Mouse (Mus musculus) erythroblast, adult 5-6 weeks (primary cell): ENCODE data around the gene Selenon. TPM values are rescaled to one million over a fixed set of nuclear protein-coding genes. Genes with fewer than 3 reads are reported as not detected.

ENCODE experiments used
- ATAC-seq: replicated peaks from 2 replicates; pipeline ENCODE4 v1.8.0; 2016; ENCODE audit warnings: moderate number of reproducible peaks, mild to moderate bottlenecking, moderate TSS enrichment, inconsistent platforms; ENCODE audit not compliant: poor library complexity, low FRiP score, severe bottlenecking
- total RNA-seq, 2 experiments: library from RNA; stranded (forward) in 1 of 2; stranded (reverse) in 1 of 2; fragments of 150-400 nt in 1 of 2; fragments of 200-764, 138-1000 nt in 1 of 2; gene quantifications; 2 replicates each; pipeline versions ENCODE4 v1.2.3 to v1.2.4; 2015 to 2017; ENCODE audit warnings: low replicate concordance in 2 of 2

Gene Selenon
- total RNA-seq, 2 experiments from 2014 or later, result 2.9 to 6.3 TPM

DNA sequence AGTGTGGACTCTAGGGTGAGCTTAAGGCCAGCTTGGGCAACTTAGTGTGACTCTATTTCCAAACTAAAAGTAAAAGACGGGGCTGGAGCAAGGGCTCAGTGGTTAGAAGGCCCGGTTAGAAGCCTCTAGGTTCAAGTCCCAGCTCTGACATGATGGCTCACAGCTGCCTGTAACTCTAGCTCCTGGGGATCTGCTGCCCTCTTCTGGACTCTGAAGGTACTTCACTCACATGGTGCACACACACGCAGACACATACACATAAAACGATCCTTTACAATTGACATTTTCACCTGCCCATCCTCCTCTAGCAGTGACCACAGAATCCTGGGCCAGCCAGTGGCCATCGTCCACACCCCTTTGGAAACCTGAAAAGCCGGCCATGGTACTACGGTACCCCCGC, 2.1 kb downstream of the Selenon start:
- no peak for ATAC-seq

DNA sequence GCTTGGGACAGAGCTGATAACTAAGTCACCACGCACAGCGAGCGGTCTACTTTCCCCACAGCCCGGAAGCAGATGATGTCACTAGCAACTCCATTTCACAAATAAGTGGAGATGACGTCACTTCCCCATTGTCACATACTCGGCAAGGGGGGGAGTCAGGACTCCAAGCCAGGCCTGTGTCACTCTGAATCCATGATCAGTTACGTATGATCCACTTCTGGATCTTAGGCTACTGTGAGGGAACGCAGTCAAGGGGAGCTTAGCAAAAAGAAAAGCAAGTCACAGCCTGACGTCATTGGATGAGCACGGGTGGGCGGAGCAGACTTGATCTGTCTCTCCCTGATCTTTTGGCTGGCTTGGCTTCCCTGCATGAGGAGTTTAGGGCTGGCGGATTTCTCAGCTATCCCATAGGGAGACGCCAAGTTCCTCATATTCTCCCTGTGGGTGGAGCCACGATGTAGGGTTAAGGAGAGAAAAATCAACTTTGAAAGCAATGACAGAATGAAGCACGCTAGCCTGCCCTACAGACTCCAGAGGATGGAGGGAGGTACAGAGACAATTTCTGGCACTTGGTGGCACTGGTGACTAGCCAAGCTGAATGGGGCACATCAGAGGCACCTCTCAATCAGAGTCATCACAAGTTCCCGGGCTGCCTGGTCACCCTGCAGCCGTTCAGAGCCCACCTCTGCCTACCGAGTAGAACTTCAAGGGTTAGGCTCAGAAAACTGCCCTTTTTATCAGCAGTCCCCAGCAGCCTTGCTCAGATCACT, 3.6 kb downstream of the Selenon start:
- ATAC-seq, result peak; percentile 53; the same call in 1 of the 2 replicates

DNA sequence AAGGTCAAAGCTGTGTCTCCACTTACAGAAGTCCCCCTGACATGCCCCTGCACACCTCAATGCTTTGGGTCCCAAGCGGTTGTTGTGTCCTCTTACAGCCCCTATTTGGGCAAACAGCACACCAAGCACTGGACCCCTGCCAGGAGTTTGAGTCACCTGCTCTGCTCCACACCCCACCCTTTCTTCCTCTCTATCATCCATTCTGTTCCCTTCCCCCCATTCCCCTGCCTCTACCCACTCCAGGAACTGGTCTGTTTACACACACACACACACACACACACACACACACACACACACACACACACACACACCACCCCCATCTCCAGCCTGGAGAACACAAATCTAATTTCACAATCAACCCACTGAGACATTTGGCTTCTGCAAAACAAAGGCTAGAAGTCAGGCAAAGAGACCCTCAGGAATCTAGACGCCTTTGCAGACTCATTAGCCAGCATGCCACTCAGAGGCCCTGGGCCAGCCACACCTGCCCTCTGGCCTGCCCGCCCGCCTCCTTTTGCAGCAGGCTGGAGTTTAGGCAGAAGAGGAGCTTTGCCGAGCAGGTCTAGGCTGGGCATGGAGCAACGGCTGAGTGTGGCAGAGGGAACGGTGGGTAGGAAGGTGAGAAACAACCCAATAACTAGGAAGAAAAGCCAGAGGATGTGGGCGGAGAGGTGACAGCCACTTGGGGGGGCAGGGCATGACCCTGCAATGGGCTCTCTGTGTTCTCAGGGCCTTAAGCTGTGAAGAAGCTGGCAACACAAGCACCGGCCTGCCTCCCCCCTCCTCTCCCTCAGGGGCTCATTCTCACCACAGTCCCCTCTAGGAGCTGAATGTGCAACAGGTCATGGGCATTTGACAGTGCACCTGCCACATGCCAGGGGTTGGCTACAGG, 4.9 kb downstream of the Selenon start:
- ATAC-seq, result no peak

DNA sequence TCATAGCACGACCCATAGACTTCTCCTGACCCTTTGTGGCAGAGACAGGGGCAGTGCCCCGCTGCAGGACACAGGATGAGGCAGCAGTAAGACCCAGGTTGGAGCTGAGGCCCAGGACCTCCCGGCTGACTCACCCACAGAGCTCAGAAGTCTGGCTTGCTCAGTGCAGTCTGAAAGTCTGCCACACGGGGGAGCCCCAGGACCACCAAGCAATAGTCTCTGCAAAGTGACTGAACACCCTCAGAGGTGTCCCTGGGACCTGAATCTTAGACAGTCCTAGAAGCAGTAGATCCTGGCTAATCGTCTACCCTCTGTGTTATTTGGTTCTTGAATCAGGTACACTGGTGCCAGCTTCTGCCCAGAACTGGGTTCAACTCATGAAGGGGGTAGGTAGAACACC, 8.7 kb downstream of the Selenon start:
- ATAC-seq, result peak; percentile 83

DNA sequence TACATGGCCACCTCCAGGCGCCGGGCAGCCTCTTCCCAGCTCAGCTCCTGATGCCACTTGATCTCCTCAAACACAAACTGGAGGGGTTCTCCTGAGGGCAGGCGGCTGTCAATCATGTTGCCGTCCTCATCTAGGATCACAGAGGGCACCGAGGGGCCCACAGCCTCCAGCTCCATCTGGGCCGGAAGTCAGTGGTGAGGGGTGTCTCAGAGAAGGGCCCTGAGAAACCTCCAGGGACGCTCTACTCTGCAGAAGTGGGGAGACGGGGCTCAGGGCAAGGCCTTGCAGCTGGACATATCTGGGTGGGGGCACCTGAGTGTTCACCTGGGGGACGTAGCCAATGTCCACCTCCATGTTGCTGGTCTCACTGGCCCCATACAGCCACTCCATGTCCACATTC, 9.2 kb downstream of the Selenon start:
- no peak for ATAC-seq

DNA sequence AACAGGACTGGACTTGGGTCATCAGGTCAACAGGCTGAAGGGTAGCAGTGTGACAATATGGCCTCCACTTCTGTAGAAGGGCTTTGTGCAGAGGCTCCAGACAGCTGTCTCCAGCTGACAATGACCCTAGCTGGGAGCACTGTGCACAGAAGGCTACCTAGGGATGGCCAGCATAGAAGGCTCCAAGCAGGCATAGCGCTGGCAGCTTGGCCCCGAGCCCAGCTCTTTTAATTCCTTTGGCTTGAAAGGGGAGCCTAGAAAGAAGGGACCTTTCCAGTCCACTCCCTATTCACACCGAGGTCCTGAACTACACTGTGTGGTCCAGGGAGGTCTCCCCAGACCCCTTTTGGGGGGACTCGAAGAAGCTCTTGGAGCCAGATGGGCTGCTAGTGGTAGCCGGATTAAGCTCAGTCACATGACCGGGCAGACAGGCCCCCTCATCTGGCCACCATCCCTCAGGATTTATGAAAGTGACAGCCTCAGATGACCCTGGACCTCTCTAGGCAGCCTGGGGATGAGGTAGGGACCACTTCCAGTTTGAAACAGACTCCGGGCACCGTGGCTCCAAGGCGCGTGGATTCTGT, 12.9 kb downstream of the Selenon start:
- ATAC-seq, result no peak

DNA sequence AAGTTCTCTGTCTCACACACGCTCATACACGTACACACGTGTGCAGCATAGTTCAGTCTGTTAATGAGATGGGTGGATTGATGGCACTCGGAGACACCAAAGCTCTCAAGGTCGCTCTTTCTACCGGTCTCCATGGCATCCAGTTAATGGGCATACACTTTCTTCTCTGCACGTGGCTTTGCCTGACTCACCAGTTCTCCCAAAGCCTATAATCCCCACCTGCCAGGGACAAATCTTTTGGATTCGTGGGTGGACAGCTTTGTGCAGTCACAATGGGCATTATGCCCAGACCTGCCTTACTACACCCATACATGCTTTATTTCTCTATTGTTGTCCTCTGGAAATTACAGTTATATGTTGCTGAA, 16.2 kb downstream of the Selenon start:
- peak; percentile 15 for ATAC-seq

DNA sequence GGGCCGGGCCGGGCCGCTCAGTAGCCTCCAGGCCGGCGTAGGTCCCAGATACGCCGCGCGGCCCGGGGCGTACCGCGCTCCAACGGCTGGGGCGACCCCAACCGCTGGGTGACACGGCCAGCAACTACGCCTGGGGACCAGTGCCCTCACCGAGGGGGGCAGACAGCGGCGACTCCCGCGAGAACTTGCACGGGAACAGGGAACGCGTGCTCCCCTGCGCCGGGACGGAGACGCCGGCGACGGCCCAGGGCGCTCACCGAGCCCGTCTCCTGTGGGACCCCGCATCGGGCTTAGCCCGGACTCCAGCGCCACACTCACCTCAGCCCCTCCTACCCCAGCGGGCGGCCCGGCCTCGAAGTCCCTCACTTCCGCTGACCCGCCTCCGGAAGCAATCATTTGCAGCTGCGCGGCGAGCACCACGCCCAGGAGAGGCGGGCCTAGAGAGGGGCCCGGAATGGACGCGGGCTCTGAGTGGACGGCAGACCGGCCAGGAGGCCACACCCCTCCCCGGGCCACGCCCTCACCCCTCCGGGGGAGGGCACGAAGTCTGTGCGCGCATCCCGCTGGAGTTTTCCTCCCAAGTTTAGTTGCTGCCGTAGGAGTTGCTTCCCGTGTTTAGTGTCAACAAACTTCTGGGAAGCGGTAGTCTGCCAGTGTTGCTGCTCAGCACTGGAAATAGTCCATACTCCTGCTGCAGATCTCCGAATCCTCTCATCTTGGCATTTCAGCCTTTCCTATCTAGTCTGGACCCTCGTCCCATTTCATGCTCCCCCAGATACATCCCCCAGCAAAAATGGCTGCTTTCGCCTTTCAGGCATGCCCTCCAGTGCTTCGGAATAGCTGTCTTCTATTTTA, 16.8 kb downstream of the Selenon start, which contains the start of gene Mtfr1l:
Gene Mtfr1l, minus strand, starts transcription at position 456 of the 855 bp plus-strand sequence.
- peak; percentile 94 for ATAC-seq

DNA sequence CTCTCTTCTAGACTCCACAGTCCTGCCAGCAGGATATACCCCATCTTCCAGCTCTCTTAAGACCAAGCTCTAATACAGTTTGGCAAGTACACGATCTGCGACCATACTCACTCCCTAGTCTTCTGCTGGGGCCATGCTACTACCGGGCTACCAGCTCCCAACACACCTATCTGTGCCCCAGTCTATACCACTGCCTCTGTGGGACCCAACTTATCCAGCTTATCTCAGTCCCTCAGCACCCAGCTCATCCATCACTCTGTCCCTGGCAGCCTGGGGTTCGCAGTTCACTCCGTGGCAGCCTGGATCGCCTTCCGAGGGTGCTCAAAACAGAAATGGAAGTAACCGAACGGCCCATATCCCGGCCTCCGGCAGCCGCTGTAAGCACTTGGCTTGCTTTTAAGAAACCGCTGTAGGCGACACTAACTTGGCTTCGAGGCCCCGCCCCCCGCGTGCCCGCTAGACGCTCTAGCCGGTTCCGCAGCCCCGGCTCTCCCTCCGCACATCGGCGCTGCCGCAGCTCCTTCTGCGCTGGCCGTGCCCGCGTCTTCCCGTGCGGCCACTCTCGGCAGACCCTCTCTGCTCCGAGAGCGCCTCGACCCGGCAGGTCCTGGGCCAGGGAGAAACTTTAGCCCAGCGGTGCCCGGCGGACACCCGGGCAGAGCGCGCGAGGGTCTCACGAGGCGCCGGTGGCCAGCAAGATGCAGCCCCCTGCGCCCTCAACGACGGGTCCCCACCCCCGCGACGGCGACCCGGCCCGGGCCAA, 17.7 kb downstream of the Selenon start:
- ATAC-seq, result peak; percentile 77

DNA sequence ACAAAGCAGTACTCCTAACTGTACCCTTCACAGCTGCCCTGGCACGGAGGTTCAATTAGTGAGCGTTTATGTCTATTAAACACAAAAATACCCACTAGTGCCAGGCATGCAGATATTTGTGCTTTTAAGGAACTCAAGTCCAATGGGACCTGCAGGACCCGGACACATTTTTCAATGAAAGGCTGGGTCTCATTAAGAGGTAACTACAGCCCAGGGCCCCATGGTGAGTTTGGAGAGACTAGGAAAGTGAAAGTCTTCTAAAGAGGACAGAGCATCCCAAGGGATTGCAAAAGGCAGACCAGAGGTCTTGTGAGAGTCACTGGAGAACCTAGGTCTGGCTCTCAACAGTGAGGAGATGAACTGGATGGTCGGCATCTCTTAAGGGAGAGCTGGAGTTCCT, 18.5 kb downstream of the Selenon start:
- ATAC-seq, result no peak

DNA sequence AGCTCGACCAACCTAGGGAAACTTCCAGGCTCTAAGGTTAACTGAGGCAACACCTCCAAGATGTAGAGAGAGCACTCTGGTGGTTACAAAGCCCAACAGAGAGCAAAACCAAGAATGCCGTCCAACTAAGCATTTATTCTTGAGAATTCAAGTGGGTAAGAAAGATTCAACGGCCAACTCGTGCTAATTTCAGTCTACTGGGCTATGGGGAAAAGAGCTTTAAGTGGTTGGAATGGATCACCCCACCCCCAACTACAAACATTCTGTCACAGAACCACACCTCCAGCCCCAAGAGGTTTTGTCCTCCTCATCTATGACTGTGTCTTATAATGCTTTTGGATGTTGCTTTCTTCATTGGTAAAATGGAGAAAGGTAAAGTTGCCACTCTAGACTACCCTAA, 19.0 kb downstream of the Selenon start:
- no peak for ATAC-seq

DNA sequence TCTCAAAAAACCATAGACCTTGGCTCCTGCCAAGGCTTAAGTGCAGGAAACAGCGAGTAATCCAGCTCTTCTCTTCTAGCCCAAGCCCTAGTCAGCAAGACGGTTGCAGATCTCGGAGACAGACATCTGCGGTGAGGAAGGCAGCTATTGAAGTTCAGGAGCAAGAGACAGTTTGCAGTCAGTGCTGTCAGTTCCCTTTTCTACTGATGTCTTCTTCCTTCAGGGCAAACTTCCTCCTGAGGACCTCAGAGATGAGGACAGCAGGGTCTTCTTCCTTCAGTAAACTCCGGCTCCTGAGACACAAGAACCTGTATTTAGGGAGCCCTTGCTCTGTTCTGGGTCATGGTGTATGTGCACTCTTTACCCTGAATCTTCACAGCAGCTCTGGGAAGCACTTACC, 25.7 kb downstream of the Selenon start:
- ATAC-seq, result no peak

DNA sequence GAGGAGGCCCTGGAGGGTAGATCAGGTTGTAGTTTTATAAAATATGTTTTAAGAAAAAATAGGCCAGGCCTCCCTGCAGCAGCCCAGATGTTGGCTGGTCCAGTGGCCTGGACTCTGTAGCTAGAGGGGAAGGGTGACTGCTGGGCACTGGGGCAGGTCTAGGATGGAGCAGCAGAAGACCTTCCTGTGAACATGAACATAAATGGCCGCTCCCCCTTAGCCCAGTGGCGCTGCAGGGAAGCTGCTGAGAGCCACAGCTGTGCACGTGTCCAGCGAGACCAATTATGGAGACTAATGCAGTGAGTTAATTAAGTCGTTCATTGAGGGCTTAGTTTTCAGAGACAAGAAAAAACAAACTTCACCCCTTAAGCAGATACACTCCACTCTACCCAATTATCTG, 26.2 kb downstream of the Selenon start:
- ATAC-seq, result no peak

DNA sequence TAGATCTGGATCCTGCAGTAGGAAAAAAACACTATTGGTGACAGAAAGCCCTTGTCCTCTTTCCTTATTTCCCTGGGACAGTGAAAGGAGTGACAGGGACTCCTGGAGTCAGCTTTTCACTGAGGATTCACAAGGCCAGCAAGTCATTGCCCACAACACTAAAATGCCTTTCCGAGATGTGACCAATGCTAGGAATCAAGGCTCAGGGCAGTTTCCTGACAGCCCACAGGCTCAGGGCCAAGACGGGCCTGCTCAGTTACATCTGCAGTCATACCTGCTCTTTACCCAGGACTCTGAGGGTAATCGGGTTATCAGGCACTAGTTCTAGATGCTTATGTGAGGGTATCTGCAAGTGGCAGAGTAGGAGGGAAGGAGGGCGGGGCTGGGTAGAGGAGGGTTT, 28.5 kb downstream of the Selenon start:
- no peak for ATAC-seq

DNA sequence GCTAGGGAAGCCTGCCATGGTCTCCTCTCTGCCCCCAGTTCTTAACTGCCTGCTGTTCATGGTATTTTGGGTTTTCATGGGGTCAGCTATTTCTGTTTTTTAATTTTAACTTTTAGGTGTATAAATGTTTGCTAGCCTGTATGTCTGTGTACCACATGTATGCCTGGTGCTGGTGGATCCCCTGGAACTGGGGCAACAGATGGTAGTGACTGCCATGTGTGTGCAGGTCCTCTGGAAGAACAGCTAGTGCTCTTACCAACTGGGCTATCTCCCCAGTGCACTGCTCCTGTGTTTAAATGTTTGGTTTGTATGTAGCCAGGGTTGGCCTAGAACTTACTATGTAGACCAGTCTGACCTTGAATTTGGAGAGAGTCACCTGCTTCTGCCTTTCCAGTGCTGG, 32.7 kb downstream of the Selenon start:
- ATAC-seq, result no peak

DNA sequence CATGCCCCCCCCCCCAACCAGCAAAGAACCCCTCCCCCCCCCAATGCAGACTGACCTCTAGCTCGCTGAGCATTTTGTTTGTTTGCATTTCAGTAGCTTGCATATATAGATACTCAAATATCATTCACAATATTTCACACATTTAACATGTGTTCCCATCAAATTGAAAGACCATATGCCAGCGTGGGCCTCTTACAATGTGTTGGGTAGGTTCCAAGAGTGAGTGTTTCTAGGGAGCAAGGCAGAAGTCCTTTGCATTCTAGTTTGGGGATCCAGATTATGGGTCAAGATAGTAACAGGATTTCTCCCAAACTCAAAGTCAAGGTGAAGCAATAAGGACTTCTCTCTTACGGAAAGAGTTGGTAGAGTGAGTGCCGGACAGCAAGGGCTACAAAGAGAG, 33.4 kb downstream of the Selenon start:
- ATAC-seq, result no peak

DNA sequence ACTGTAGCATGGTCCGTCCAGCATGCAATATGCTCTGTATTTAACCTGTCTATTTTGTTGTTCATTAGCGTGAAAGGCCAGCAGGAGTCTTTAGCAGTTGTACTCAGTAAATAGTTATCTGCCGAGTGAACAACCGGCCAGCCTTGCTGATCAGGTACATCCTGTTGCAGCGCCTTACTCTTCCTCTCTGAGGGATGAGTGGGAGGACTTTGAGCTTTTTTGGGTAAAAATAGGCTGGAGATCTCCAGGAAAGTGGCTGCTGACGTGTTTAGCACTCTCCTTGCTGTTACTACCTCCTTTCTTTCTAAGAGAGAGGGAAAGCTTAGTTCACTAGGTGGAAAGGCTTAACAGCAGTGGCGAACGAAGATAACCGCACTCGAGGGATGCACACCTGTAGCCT, 34.2 kb downstream of the Selenon start:
- no peak for ATAC-seq

DNA sequence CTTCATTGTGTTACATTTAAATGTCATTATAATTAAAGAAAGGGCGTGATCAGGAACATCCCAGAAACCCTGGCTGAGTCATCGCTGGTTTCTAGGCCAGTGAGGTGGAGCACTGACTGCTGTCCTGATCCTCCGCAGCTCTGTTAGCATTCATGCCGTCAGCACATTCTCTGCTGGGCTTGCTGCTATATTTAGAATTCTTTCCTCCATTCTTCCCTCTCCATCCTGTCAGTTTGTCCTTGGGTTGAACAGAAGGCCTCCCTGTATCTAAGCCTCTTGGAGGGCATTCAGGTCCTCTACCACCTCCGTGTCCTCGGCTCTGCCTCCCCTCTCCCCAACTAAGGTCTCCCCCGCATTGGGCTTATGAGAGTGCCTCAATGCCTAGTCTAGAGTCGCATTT, 35.0 kb downstream of the Selenon start:
- ATAC-seq, result no peak

DNA sequence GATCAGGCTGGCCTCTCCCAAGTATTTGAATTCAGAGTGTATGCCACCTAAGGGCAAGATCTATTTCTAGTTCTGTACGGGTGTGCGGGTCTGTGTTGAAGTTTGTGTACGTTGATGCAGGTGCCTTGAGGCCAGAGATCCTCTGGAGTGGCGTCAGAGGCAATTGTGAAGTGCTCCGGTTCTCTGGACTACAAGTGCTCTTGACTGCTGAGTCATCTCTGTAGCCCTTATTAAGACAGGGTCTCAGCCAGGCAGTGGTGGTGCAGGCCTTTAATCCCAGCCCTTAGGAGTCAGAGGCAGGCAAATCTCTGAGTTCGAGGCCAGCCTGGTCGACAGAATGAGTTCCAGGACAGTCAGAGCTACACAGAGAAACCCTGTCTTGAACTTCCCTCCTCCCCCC, 36.4 kb downstream of the Selenon start:
- no peak for ATAC-seq
